Mouse (Mus musculus): Measurements from ENCODE around the gene Retsat. TPM values are rescaled to one million over a fixed set of nuclear protein-coding genes. Genes with fewer than 3 reads are reported as not detected.

Retsat gene
- total RNA-seq, 2 experiments from 2014 or later: 46.2 to 60.5 TPM

GRCm38 (mm10) chr6:72584154-72584553, 14.1 kb upstream of the Retsat start:
- no peak for DNase-seq (ENCODE audit: low spot score in 2 of 2)
- intact Hi-C loops (cut with DNase I): no loop called here

- intact Hi-C loops (cut with DNase I): no loop called here
- no peak for DNase-seq (ENCODE audit: low spot score in 2 of 2)
These were observed 11.6 kb upstream of the Retsat start for GRCm38 (mm10) chr6:72586701-72587100.

- intact Hi-C loops (cut with DNase I): no loop called here
- DNase-seq (ENCODE audit: low spot score in 2 of 2): no peak
These were observed 10.0 kb upstream of the Retsat start for GRCm38 (mm10) chr6:72588307-72588706.

GRCm38 (mm10) chr6:72590111-72590510, 8.2 kb upstream of the Retsat start:
- intact Hi-C loops (cut with DNase I): no loop called here
- DNase-seq (ENCODE audit: low spot score in 2 of 2): no peak

GRCm38 (mm10) chr6:72593011-72593803, 5.1 kb upstream of the Retsat start:
- intact Hi-C loops (cut with DNase I): no loop called here
- DNase-seq (ENCODE audit: low spot score in 2 of 2): peak; percentile 26 to 34

- intact Hi-C loops (cut with DNase I): no loop called here
- DNase-seq (ENCODE audit: low spot score in 2 of 2): no peak
These were observed 4.4 kb upstream of the Retsat start for GRCm38 (mm10) chr6:72593914-72594313.

- DNase-seq (ENCODE audit: low spot score in 2 of 2): peak in 1 of 2 experiments; percentile 29
- intact Hi-C loops (cut with DNase I): no loop called here
These were observed 996 bp upstream of the Retsat start for GRCm38 (mm10) chr6:72597083-72597874.

- intact Hi-C loops (cut with DNase I): no loop called here
- DNase-seq (ENCODE audit: low spot score in 2 of 2): no peak
These were observed 699 bp downstream of the Retsat start for GRCm38 (mm10) chr6:72598791-72599557.

- intact Hi-C loops (cut with DNase I): no loop called here
- no peak for DNase-seq (ENCODE audit: low spot score in 2 of 2)
These were observed 1.9 kb downstream of the Retsat start for GRCm38 (mm10) chr6:72600216-72600615.

- intact Hi-C loops (cut with DNase I): no loop called here
- no peak for DNase-seq (ENCODE audit: low spot score in 2 of 2)
These were observed 2.5 kb downstream of the Retsat start for GRCm38 (mm10) chr6:72600771-72601170.

- peak; percentile 82 to 88 for DNase-seq (ENCODE audit: low spot score in 2 of 2)
- intact Hi-C loops (cut with DNase I): no loop called here
These were observed 3.5 kb downstream of the Retsat start for GRCm38 (mm10) chr6:72601732-72602131.

- DNase-seq (ENCODE audit: low spot score in 2 of 2): no peak
- intact Hi-C loops (cut with DNase I): no loop called here
These were observed 5.8 kb downstream of the Retsat start for GRCm38 (mm10) chr6:72604066-72604465.

- intact Hi-C loops (cut with DNase I): no loop called here
These were observed 8.8 kb downstream of the Retsat start for GRCm38 (mm10) chr6:72607060-72607459.

GRCm38 (mm10) chr6:72607676-72608075, 9.4 kb downstream of the Retsat start:
- intact Hi-C loops (cut with DNase I): no loop called here
- DNase-seq (ENCODE audit: low spot score in 2 of 2): no peak

More at GRCm38 (mm10) chr6:72607060-72607459, 8.8 kb downstream of the Retsat start:
- no peak for DNase-seq (ENCODE audit: low spot score in 2 of 2)

- intact Hi-C loops (cut with DNase I): no loop called here
These were observed 10.4 kb downstream of the Retsat start for GRCm38 (mm10) chr6:72608662-72609184.

GRCm38 (mm10) chr6:72610261-72610660, 12.0 kb downstream of the Retsat start:
- DNase-seq (ENCODE audit: low spot score in 2 of 2): no peak
- intact Hi-C loops (cut with DNase I): no loop called here

More at GRCm38 (mm10) chr6:72608662-72609184, 10.4 kb downstream of the Retsat start:
- no peak for DNase-seq (ENCODE audit: low spot score in 2 of 2)

- intact Hi-C loops (cut with DNase I): no loop called here
- no peak for DNase-seq (ENCODE audit: low spot score in 2 of 2)
These were observed 16.9 kb downstream of the Retsat start for GRCm38 (mm10) chr6:72615151-72615550.

- no peak for DNase-seq (ENCODE audit: low spot score in 2 of 2)
- intact Hi-C loops (cut with DNase I): no loop called here
These were observed 17.5 kb downstream of the Retsat start for GRCm38 (mm10) chr6:72615561-72616375.

All from left cerebral cortex, postnatal 25 days (tissue).